Mouse (Mus musculus) stomach, postnatal 0 days (tissue): ENCODE measurements around the gene Rnf26.

ENCODE experiments used
- CTCF ChIP-seq: IDR thresholded peaks from 2 replicates; pipeline ENCODE4 v1.5.1; 2016; ENCODE audit warnings: antibody characterized with exemption, low read depth, mild to moderate bottlenecking, moderate library complexity
- EP300 ChIP-seq: optimal IDR thresholded peaks from 2 replicates; pipeline ENCODE3; 2016; ENCODE audit warnings: antibody characterized with exemption

- no peak for TF ChIP-seq CTCF
- TF ChIP-seq EP300: no peak
These were observed 2.3 kb upstream of the Rnf26 start for GRCm38 (mm10) chr9:44115599-44115998.
